Mouse (Mus musculus): Measurements from ENCODE around the gene Zfp212.
A peak's percentile ranks its signal among the peaks of the same experiment; 100 is the strongest.
"Not testable (repeated sequence)": the region's sequence is repeated elsewhere in the genome, so short reads cannot be mapped to it uniquely, and the experiment has no call there.

The Zfp212 gene

GRCm38 (mm10) chr6:47942461-47942860 is 22.2 kb downstream of the Zfp212 start:
- no peak for DNase-seq (ENCODE audit: low spot score in 2 of 2)

GRCm38 (mm10) chr6:47943021-47943691 is 22.9 kb downstream of the Zfp212 start:
- peak; percentile 44 to 46 for DNase-seq (ENCODE audit: low spot score in 2 of 2)

- no peak for DNase-seq (ENCODE audit: low spot score in 2 of 2)
Observed at GRCm38 (mm10) chr6:47943721-47944120, 23.4 kb downstream of the Zfp212 start.

GRCm38 (mm10) chr6:47947388-47947787 is 27.1 kb downstream of the Zfp212 start:
- DNase-seq (ENCODE audit: low spot score in 2 of 2), result no peak

GRCm38 (mm10) chr6:47953191-47953726 is 33.0 kb downstream of the Zfp212 start, which contains the start of gene Zfp956:
Gene Zfp956, plus strand, starts transcription at chr6:47953390.
- DNase-seq (ENCODE audit: low spot score in 2 of 2), result peak; percentile 95 to 96

GRCm38 (mm10) chr6:47954425-47954824 is 34.1 kb downstream of the Zfp212 start:
- no peak for DNase-seq (ENCODE audit: low spot score in 2 of 2)

- DNase-seq (ENCODE audit: low spot score in 2 of 2), result no peak
Observed at GRCm38 (mm10) chr6:47957816-47958215, 37.5 kb downstream of the Zfp212 start.

- DNase-seq (ENCODE audit: low spot score in 2 of 2), result no peak
Observed at GRCm38 (mm10) chr6:47960685-47961421, 40.6 kb downstream of the Zfp212 start.

GRCm38 (mm10) chr6:47963051-47963450 is 42.8 kb downstream of the Zfp212 start:
- peak; percentile 39 to 50 for DNase-seq (ENCODE audit: low spot score in 2 of 2)

- DNase-seq (ENCODE audit: low spot score in 2 of 2), result not testable (repeated sequence)
Observed at GRCm38 (mm10) chr6:47968166-47968565, 47.9 kb downstream of the Zfp212 start.

GRCm38 (mm10) chr6:47974599-47974998 is 54.3 kb downstream of the Zfp212 start:
- no peak for DNase-seq (ENCODE audit: low spot score in 2 of 2)

GRCm38 (mm10) chr6:47978897-47979368 is 58.7 kb downstream of the Zfp212 start:
- peak; percentile 86 to 91 for DNase-seq (ENCODE audit: low spot score in 2 of 2)

Data from right cerebral cortex, adult 2 months (tissue).